15 mouse cellular contexts compared by ENCODE assay signal in genomic region chr8:26816977-26817376, GRCm38 (mm10).
DNase-seq lines count a peak whose midpoint lies in the region.
"Had no signal": no experiment of that assay in that cellular context is flagged by ENCODE, and none has a peak within 500 bp of the region (broad histone marks: within the 10 kb centered on the region; RNA-seq: fewer than 3 reads in every experiment).

No protein-coding gene starts in this region.

- peak; percentile 62 for DNase-seq in gastrocnemius, postnatal 25 days
- DNase-seq in gastrocnemius, postnatal 4 days (ENCODE audit: low spot score in 2 of 2): no peak
- DNase-seq in right cerebral cortex, adult 2 months (ENCODE audit: low spot score in 2 of 2): peak; percentile 51 to 55
- DNase-seq in right cerebral cortex, postnatal 4 days: no peak
- peak; percentile 47 to 93 for DNase-seq in left cerebral cortex, postnatal 25 days (ENCODE audit: low spot score in 2 of 2)
- DNase-seq in telencephalon, adult 2 months (ENCODE audit: low read depth, low spot score): peak; percentile 89
- no peak for DNase-seq in yolk sac, embryonic 10.5 days (ENCODE audit: low spot score)
- DNase-seq in thymus, postnatal 36 days: no peak
- DNase-seq: adrenal gland, adult 2 months; cerebellum, adult 8-10 months; cerebellum, postnatal 36 days; embryo, embryonic 11 days; gastrocnemius, postnatal 36 days; heart, postnatal 36 days; kidney, adult 18-20 months had no signal

- intact Hi-C loops in left cerebral cortex, postnatal 25 days (cut with DNase I): loop anchor here (10.0 kb wide), 1 partner anchor 282 kb away; no protein-coding TSS in a partner anchor

Comparison
In these comparisons a context has a peak if more than half of its experiments do, and no peak if none do; other contexts are left out.
1. DNase-seq: peak in gastrocnemius, postnatal 25 days (single experiment), right cerebral cortex, adult 2 months (2 of 2), left cerebral cortex, postnatal 25 days (2 of 2) and telencephalon, adult 2 months (single experiment); none in gastrocnemius, postnatal 4 days (0 of 2), right cerebral cortex, postnatal 4 days (single experiment), yolk sac, embryonic 10.5 days (single experiment) and thymus, postnatal 36 days (0 of 2).